Mouse (Mus musculus) heart, embryonic 14.5 days (tissue): ENCODE measurements around the gene Pik3ip1. TPM values are rescaled to one million over a fixed set of nuclear protein-coding genes. Genes with fewer than 3 reads are reported as not detected.

Source experiments
- polyA plus RNA-seq: library from polyadenylated mRNA; unstranded; fragments of >200 nt; fragmentation: Nextera tagmentation; extraction: Ambion mirVana; gene quantifications from 2 replicates; pipeline ENCODE4 v1.2.1, GENCODE M21; 2014

The Pik3ip1 gene
- polyA plus RNA-seq, 1 experiment from 2014 or later: 32.2 TPM

Other genes with a start within 250 kb of the Pik3ip1 start
- 8.8 and 9.2 TPM in 2 replicates for gene Sfi1, start 136.9 kb upstream of the Pik3ip1 start, polyA plus RNA-seq
- gene Eif4enif1, start 128.0 kb upstream of the Pik3ip1 start, polyA plus RNA-seq: 45.1 and 47.5 TPM in 2 replicates
- 150 and 155 TPM in 2 replicates for gene Drg1, start 64.0 kb upstream of the Pik3ip1 start, polyA plus RNA-seq
- gene Patz1, start 41.5 kb upstream of the Pik3ip1 start, polyA plus RNA-seq: 23.7 and 26.2 TPM in 2 replicates
- gene Limk2, start 78.8 kb downstream of the Pik3ip1 start, polyA plus RNA-seq: 58.1 and 60.3 TPM in 2 replicates
- 31.3 and 32.5 TPM in 2 replicates for gene Rnf185, start 122.0 kb downstream of the Pik3ip1 start, polyA plus RNA-seq
- gene Pla2g3, start 157.9 kb downstream of the Pik3ip1 start, polyA plus RNA-seq: 0.20 and 0.34 TPM in 2 replicates
- 8.1 and 8.2 TPM in 2 replicates for gene Inpp5j, start 174.4 kb downstream of the Pik3ip1 start, polyA plus RNA-seq
- gene Selenom, start 184.3 kb downstream of the Pik3ip1 start, polyA plus RNA-seq: 148 and 151 TPM in 2 replicates
- 71.7 and 75.0 TPM in 2 replicates for gene Smtn, start 210.2 kb downstream of the Pik3ip1 start, polyA plus RNA-seq